Mouse (Mus musculus): ENCODE measurements around the gene Gm21973.

Gene Gm21973

DNA sequence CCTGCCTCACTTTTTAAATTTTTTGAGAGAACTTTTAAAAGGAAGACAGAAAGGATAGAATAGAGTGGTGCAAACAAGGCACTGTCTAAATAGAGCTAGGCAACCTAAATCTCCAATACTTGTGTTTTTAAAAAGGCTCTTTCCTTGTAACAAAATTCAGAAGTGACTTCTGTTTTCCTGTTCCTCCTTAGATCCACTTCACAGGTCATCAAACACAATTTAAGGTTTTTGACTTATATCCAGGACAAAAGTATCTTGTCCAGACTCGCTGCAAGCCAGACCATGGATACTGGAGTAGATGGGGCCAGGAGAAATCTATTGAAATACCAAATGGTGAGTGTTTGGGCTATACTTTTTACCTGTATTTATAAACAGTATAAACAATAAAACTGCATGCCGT, at the start of gene Gm21973:
Gene Gm21973, plus strand, starts transcription at position 301 of the 400 bp plus-strand sequence.
- DNase-seq (ENCODE audit: low read depth, low spot score) = no peak

DNA sequence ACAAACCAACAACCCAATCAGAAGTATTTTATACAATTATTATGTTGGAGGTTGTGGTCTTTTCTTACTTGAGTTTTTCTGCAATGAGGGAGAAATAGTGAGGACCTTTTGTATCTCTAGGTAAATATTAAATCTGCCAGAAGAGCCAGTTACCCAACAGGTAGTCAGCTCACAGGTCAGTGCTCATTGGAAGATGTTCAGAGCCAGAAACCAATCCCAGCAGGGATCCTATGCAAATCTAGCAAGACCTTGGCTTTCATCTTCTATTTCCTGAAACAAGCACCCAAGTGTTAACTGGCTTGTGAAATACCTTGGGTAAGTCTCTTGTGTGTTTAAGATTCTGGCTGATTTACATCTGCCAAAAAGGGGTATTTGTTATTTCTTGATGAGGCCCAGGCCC, 48.8 kb upstream of the Gm21973 start:
- no peak for DNase-seq (ENCODE audit: low read depth, low spot score)

DNA sequence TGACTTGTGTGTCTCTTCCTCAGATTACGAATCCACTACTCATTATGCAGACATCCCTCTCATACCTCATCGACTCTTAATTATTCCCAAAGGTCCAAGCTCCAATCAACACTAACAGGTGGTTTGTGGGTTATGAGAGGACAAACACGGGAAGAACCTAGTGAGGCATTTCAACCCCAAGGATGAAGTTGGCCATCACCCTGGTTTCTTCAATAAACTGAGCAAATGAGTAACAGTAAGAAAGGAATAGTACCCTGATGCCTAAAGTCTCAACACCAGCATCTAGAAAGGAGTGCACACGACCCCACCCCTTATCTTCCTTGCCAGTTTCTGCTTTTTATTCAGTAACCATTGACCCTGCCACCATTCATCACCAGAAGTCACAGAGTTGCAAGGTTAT, 47.7 kb upstream of the Gm21973 start:
- DNase-seq (ENCODE audit: low read depth, low spot score) = no peak

DNA sequence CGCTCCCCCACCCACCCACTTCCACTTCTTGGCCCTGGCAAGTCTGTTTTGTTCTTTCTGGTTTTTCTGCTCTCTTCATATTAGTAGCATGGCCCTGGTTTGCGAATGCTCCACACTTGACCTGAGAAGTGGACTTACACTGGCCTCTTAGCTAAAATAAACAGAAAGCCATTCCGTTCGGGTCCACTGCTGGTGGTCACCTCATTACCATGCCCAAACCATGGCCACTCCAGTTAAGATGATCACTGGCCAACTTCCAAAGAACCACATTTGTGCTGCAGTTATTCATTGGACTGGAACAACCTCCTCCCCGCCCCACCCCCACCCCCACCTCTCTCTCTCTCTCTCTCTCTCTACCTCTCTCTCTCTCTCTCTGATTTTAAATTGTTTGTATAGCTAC, 43.6 kb upstream of the Gm21973 start:
- no peak for DNase-seq (ENCODE audit: low read depth, low spot score)

DNA sequence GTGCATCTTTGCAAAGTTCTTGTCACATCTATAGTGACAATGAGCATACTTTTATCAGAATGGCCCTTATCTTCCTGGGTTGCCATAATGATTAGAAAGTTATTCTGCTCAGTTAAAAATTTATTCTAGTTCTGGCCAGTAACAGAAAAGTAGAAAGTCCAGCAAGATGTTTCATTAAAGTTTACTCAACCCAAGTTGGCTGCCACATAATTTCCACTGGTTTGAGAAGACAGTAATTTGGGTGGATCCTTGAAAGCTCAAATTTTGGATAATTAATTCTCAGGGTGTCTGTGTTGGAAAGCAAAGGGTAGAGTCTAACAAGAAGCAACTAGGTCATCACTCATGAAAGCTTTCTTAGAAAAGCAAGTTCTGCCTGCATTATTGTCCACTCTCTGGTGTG, 41.5 kb upstream of the Gm21973 start:
- DNase-seq (ENCODE audit: low read depth, low spot score) = no peak

DNA sequence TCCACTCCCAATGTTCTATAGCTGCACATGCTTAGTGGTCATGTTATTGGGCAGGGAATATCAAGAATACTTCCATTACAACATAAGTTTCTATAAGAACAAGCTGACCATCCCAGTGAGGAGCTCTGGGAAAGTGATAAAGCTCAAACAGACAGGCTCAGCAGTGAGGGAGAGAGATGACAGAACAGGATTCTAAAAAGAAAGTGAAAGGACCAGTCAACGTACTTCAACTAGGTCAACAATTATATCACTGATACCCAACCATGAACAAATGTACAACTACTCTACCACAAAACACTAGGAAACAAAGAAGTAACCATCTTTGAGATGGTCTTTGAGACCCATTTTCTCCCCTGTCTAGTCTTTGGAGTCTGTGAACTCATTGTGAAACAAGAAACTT, 28.6 kb upstream of the Gm21973 start:
- no peak for DNase-seq (ENCODE audit: low read depth, low spot score)

DNA sequence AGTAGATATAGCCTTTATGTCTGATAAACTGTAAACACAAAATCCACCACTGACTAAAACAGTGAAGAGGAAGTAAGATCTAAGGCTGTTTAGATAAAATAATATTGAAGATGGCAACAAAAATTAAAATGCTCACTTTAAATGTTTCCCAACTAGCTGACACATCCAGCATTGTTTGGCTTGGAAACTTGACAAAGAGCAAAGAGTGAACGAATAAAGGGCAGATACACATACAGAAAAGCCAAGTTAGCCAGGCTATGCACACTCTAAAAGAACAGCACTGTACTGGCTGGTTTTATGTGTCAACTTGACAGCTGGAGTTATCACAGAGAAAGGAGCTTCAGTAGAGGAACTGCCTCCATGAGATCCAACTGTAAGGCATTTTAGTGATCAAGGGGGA, 27.1 kb upstream of the Gm21973 start:
- DNase-seq (ENCODE audit: low read depth, low spot score) = no peak

DNA sequence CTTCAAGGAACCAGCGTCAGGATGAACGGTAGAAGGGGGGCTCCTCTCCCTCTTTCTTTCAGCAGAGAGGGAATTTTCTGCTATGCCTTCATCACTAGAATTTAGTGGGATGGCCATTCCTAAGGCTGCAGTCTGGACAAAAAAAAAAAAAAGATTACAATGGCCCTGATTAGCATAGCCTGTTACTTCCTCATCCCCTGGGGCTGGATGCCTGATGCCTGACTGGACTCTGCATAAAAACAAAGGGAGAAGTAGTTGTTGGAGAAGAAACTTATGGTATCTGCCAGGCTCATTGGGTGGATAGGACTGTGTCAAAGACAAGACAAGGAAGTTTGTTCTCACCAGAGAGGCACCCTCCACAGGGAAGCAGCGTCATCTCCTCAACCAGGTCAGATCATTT, 25.7 kb upstream of the Gm21973 start:
- no peak for DNase-seq (ENCODE audit: low read depth, low spot score)

DNA sequence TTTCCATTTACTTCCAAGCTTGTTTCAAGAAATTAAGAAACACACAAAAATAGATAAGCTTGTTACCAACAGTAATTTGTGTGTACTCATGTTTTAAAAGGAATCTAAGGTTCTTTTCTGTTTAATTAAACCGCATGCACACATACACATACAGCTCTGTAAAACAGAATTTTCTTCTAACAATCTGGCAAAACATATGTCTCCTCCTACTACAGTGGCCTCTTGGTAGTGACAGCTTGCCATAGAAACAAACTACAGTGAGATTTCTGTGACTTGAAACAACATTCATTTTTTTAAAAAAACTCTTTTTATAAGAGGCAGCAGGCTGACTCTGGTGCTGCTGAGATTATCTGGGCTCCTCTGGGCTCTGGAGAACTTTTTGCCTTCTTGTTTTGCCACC, 18.7 kb upstream of the Gm21973 start:
- DNase-seq (ENCODE audit: low read depth, low spot score) = no peak

DNA sequence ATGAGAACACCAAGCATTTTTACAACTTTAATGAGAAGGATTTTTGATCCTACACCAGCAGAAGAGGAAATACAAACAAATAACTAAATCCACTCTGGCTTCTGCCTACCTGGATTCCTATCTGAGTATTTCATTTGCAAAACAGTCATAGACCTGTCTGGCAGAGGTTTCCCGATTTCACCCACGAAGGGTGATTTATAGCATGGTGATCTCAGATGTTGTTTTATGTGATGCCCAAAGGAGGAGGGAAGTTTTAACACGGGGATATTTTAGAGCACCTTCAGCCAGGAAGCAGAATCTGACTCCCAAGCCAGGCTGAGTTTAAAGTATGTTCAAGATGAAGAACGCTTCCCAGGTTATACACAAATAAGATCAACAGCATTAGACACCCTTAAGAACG, 13.4 kb upstream of the Gm21973 start:
- DNase-seq (ENCODE audit: low read depth, low spot score) = no peak

DNA sequence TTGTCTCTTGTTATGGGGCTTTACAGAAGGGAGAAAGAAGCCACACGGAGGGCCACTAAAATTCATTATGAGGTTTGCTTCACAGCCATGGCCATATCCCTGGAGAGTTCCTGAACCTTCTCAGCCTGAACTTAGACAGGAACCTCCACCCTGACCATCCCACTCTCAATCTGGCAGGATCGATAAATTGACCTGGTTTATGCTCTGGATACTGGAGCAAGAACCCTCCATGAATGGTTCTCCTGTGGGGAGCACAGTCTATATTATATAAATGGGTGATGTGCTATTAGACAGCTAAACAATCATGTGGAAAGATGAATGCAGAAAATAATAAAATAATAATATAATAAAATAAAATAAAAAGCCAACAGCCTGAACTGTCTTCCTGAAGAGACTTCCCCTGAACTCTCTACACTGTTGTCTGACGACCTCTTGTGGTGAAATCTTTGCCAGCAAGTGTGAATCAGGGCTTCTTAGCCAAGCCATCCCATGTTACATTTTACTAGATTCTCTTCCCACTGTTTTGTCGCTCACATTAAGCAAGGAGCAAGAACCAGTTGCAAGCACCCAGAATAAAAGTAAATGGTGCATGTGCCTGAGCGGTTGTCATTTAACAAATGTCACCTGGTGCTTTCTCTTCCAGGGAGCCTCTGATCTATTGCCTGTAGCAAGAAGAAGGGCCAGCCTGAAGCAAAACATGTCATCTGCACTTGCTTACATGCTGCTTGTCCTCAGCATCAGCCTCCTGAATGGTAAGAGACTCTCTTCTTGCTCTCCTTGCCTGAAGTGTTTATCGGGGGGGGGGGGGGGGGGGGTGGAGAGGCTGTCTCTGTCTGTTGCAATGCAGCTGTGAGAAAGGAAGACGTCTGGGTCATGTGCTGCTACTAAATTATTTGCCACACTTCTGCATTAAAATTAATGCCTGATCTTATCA, 11.4 kb upstream of the Gm21973 start:
- peak; percentile 19 for DNase-seq (ENCODE audit: low read depth, low spot score)

DNA sequence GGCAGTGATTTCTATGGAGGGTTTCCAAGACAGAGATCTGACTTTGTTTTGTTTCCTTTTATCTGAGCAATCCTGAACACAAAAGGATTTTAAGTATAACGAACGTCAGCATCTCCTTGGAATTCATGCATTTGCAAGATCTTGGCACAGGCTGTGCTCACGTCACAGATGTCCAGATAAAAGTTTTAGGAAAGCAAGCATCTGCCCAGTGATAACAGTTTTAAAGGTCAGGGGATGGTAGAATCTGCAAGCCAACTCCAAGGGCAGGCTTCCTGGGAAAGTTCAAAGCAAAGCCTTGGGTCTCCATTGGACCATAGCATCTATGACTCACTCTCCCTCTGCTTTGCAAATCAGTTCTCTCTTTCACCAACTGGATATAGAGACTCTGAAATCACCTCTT, 5.4 kb downstream of the Gm21973 start:
- DNase-seq (ENCODE audit: low read depth, low spot score) = no peak

DNA sequence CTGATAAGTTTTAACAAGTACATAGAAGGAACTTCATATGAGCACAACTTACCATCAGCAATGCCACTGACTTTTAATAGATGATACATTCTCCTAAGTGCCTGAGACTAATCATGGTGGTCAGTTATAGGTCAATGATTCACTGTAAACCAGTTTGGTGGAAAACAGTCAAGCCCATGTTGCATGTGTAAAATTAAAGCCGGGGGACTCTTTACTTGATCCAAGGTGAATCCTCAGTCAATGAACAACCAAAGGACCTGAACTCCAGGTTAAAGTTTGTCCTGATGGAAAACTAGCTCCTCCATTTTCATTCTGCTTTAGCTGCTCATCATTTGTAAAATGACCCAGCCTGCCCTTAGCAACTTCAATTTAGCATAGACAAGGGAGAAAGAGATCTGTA, 7.4 kb downstream of the Gm21973 start:
- DNase-seq (ENCODE audit: low read depth, low spot score) = no peak

DNA sequence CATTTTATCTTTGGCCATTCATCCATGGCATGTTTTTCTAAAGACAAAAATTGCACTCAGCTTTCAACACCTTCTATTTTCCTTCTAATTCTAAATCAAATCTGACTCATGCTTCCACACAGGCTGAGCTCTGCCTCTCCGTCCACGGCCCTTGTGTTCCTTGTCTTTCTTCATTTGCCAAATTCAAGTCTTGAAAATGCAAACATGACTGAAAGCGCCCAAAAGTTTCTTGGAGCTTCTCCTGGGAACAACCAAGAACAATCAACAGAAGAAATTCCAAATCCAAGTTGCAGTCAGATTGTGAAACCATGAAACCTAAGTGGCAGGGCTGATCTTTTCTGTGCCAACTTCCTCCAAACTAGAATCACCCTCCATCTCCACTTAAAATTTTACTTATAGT, 13.4 kb downstream of the Gm21973 start:
- DNase-seq (ENCODE audit: low read depth, low spot score) = no peak

DNA sequence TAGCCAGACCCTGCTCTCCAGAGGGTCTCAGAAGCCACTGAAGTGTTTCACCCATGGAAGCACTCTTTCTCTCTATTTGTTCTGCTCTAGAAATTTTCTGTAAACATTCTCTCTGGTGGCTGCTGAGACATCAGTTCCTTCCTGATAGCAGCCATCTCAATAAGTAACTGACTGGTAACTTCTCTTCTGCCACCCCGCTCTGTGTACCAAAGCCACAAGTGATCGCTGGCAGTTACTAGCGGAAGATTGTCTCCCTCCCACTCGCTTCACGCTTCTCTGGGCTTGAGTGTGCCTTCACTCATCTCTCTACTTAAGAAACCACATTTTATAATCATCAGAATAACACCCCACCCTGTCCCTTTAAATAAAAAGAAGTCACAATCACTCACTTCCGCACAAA, 21.9 kb downstream of the Gm21973 start:
- no peak for DNase-seq (ENCODE audit: low read depth, low spot score)

DNA sequence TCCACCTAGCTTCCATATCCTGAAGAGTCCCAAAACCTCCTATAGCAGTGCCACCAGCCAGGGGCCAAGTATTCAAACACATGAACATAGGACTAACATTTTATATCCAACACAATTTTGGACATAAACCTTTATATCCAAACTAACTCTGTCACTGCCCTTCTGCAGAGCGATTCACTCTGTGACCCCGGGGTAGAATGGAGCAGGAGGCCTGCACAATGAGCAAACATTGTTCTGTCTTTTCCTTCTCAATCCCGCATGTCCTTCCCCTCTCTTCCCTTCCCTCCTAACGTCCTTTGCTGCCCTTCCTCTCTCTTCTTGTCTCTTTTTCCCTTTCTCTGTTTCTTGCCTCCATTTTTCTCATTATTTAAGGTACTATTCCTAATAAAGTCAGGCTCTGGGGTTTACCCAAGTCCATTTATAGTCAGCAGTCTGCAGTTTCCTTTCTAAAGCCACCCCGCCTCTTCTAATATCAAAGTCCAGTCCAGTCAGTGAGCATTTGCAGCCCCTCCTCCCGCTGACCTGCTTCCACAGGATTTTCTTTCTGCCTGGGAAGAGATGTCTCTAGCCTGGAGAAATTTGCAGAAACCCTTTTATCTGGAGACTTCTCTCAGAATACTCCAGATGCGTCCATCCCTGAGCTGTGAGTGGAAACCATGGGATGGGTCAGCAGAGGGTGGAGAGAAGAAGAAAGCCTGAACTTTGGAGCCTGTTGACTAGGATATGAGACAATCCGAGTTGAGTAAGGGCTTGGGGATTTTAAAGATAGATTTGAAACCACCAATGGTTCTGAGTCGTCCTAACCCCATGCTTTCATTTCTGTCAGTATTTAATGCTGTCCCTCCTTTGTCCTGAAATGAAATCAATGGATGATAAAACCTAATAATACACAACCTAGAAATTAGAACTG, 33.1 kb downstream of the Gm21973 start, which contains the start of gene Agxt2:
Gene Agxt2, plus strand, starts transcription at position 494 of the 910 bp plus-strand sequence.
- DNase-seq (ENCODE audit: low read depth, low spot score) = no peak

DNA sequence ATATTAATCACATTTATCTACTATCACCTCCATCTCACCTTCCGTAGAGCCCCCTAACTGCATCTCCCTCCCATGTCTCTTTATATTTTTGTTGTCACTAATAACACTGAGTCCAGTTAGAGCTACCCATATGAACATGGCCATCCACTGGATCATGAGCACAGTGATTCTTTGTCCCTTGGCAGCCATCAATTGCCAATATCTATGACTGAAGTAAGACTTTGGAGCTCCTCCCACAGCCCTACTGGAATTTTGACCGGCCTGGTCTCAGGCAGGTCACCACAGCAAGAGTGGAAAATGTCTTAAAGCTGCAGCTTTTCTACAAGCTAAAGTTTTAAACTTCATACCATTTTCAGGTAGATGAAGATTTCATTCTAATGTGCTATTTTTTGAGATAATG, 41.2 kb downstream of the Gm21973 start:
- DNase-seq (ENCODE audit: low read depth, low spot score) = no peak

DNA sequence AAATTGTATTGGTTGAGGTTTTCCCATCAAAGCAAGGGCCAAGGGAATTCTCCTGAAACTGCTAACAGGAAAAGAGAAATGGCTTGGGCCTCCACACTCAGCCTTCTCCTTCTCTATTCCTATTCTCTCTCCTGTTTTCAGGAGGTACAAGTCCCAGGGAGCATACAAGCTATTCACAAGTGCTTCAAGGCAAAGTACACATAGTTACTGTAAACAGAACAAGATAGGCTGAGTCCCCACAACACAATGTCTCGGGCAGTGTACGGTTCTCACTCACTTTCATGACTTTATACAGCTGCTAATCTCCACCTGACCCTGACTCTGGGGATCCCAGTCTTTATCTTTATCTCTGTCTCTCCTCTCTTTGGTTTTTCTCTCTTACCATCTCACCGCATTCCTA, 50.2 kb downstream of the Gm21973 start:
- no peak for DNase-seq (ENCODE audit: low read depth, low spot score)

DNA sequence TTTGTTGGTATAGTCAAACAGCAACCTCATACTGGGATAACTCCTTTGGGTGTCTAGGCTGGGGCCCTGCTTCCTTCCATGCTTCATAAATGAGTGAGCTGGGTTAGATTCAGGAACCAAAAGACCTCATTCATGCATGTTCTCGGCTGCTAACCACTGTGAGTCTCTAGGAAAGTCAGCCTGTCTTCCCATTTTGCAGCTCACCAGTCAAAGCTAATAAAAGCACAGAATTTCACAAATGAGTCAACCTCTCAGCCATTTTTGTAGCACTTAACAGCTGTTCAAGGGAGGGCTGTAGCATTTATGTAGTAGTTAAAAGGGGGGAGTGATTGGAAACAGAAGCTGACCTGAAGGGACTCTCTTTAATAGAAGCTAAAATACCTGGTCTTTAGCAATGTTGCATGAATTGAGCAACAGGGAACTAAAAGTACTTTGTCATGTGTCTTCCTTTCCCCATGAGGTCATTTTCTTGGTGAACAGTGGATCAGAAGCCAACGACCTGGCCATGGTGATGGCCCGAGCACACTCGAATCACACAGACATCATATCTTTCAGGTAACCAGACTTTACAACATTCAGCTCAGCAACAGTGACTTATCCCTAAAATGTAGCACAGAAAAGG, 53.3 kb downstream of the Gm21973 start:
- DNase-seq (ENCODE audit: low read depth, low spot score) = no peak

DNA sequence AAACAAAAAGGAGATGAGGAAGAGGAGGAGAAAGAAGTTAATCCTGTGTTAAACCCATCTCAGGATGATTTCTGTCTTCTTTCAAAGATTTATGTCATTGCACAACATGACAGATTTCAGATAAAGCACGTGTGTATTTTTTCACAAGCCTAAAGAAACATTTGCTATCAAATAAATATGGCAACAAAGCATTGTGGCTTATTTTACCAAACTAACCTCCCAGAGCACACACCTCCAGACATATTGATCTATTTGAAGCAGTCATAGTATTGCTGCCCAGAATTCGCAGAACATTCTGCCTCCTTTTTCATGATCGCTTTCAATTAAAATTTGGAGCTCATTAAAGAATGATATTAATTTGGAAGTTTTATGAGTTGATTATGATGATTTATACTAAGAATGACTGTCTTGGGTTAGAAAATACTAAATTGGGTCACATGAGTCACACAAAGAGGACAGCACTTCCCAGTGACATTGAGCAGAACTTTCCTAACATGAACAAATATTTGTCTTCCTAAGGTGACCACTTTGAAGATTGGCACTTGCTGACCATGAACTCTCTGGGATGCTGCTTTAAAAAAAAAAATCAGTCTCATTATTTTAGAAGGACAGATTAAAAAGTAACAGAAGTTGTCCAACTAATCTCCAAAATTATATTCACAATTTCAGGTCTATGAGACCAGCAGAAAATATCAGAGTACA, 54.7 kb downstream of the Gm21973 start:
- no peak for DNase-seq (ENCODE audit: low read depth, low spot score)

DNA sequence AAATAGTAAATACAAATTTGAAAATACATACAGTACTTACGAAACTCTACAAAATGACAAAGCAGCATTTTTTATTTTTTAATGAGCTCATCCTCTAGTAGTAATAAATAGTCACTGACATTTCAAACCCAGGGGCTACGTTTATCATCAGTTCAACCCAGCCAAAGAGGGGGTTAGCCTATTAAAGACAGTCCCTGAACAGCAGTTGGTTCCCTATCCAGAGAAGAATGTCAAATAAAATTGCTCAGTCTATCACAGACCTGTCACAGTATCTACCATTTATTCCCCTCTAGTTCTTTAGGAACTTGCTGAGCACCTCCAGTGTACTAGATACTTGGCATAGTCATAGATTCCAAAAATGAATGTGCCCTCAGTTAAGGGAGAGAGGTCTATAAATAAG, 62.1 kb downstream of the Gm21973 start:
- DNase-seq (ENCODE audit: low read depth, low spot score) = no peak

Data from embryo, embryonic 11.5 days (tissue).